23 mouse cellular contexts compared by ENCODE assay signal in the genomic region with DNA sequence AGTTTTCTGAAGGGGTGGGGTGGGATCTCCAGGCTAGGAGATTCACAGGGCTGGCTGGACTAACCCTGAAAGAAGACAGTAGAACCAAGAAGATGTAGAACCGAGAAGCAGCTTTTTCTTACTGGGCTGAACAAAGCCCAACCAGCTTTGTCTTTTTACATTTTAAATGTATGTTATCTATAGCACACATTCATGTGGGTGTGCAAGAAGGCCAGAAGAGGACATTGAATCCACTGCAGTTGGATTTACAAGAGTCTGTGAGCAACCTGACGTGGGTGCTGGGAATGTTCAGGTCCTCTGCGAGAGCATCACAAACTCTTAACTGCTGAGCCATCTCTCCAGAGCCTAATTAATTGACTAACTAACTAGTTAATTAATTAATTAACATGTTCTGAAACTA.
"Had no signal": no experiment of that assay in that cellular context is flagged by ENCODE, and none has a peak within 500 bp of the region (broad histone marks: within the 10 kb centered on the region; RNA-seq: fewer than 3 reads in every experiment).

No protein-coding gene starts in this region.

- H3K9me3 ChIP-seq: heart, embryonic 10.5 days; hindbrain, embryonic 10.5 days; hindbrain, embryonic 13.5 days; hindbrain, embryonic 15.5 days; intestine, embryonic 15.5 days; kidney, embryonic 15.5 days; limb, embryonic 13.5 days; limb, embryonic 15.5 days had no signal

- ATAC-seq: inflammation-experienced regulatory T-cells, adult 6 months; intestine, embryonic 15.5 days; intestine, postnatal 0 days; liver, embryonic 12.5 days had no signal

- H3K27me3 ChIP-seq: heart, embryonic 12.5 days; hindbrain, embryonic 13.5 days; hindbrain, embryonic 15.5 days; intestine, embryonic 15.5 days; kidney, embryonic 15.5 days; limb, embryonic 13.5 days; limb, embryonic 15.5 days; liver, embryonic 12.5 days had no signal

- H3K9ac ChIP-seq: heart, embryonic 12.5 days; hindbrain, embryonic 13.5 days; hindbrain, embryonic 15.5 days; intestine, embryonic 15.5 days; kidney, embryonic 15.5 days; limb, embryonic 13.5 days; limb, embryonic 15.5 days; liver, embryonic 12.5 days; liver, embryonic 14.5 days had no signal

- H3K36me3 ChIP-seq: heart, embryonic 10.5 days; heart, embryonic 12.5 days; hindbrain, embryonic 10.5 days; hindbrain, embryonic 13.5 days; hindbrain, embryonic 15.5 days; intestine, embryonic 15.5 days; kidney, embryonic 15.5 days; limb, embryonic 13.5 days; limb, embryonic 15.5 days; liver, embryonic 12.5 days had no signal

- H3K4me2 ChIP-seq: heart, embryonic 12.5 days; hindbrain, embryonic 13.5 days; hindbrain, embryonic 15.5 days; intestine, embryonic 15.5 days; kidney, embryonic 15.5 days; limb, embryonic 13.5 days; limb, embryonic 15.5 days; liver, embryonic 12.5 days had no signal

- H3K4me3 ChIP-seq: heart, embryonic 10.5 days; heart, embryonic 12.5 days; hindbrain, embryonic 10.5 days; hindbrain, embryonic 13.5 days; hindbrain, embryonic 15.5 days; intestine, embryonic 15.5 days; kidney, embryonic 15.5 days; limb, embryonic 13.5 days; limb, embryonic 15.5 days; liver, embryonic 12.5 days had no signal

- DNase-seq: gastrocnemius, postnatal 25 days; heart, postnatal 10 days; heart, postnatal 4 days; kidney, adult 2 months; kidney, adult 9 months; kidney, postnatal 14 days; kidney, postnatal 36 days; layer of hippocampus, postnatal 36 days; left cerebral cortex, postnatal 4 days had no signal

- H3K4me1 ChIP-seq: heart, embryonic 10.5 days; heart, embryonic 12.5 days; hindbrain, embryonic 13.5 days; hindbrain, embryonic 15.5 days; kidney, embryonic 15.5 days; limb, embryonic 13.5 days; limb, embryonic 15.5 days; liver, embryonic 12.5 days had no signal

- H3K27ac ChIP-seq: heart, embryonic 10.5 days; hindbrain, embryonic 10.5 days; hindbrain, embryonic 13.5 days; hindbrain, embryonic 15.5 days; intestine, embryonic 15.5 days; kidney, embryonic 15.5 days; kidney, postnatal 0 days; limb, embryonic 13.5 days; limb, embryonic 15.5 days; liver, embryonic 12.5 days; liver, embryonic 14.5 days had no signal
